Mouse (Mus musculus): ENCODE measurements around the gene Lmod3. TPM values are rescaled to one million over a fixed set of nuclear protein-coding genes. Genes with fewer than 3 reads are reported as not detected.
"Not testable (repeated sequence)": the region's sequence is repeated elsewhere in the genome, so short reads cannot be mapped to it uniquely, and the experiment has no call there.

The Lmod3 gene
- total RNA-seq, 2 experiments from 2014 or later: 113 to 139 TPM

DNA sequence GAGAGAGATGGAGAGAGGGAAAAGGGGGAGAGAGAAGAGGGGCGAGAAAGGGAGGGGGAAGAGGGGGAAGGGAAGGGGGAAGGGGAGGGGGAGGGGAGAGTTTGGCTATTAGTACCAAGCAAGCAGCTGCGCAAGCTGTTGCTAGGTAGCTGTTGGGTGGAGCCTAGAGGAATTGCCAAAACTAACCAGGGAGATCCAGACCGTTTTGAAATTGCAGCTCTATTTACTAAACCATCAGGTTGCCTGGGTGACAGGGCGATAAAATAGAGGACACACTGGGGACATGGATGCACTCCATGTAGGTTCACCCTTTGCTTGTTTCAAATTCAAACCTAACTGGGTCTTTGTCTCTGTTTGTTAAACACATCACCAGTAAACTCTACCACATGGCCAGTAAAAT lies 23.8 kb upstream of the Lmod3 start:
- DNase-seq: no peak

DNA sequence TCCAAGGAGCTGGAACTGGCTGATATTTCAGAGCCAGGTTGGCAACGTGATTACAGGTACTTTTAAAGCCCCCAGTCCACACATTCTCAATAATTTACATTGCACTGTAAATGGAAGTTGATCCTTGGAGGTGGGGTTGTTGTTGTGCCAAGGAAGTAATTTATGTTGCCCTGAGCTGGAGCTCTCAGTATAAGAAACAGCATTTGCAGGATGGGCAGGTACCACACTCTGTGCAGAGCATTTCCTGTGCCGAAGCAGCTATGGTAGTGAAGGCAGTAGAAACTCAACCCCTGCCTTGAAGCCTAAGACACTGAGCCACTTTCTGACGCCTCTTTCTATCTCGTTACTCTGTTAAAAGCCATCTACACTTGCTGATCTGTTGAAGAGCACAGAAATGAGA lies 23.2 kb upstream of the Lmod3 start:
- no peak for DNase-seq

- no peak for DNase-seq
These were observed 21.2 kb upstream of the Lmod3 start for GRCm38 (mm10) chr6:97273777-97274176.

GRCm38 (mm10) chr6:97273058-97273710 lies 20.6 kb upstream of the Lmod3 start:
- no peak for DNase-seq

DNA sequence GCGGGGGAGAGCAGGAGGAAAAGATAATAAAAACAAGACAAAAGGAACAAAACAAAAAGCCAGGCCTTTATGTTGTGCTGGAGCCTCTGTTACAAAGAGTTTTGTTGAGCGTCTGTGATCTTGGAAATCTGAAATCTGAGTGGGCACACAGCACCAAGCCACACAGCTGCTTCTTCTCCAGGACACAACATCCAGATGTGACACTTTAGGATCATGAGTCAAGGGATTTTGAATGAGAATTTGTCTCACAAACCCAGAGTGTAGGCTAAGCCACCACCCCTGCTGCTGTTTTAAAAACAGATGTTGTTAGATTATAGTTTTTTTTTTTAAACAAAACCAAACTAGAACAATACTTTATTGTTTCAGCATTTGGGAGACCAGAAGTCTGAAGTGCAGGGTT lies 19.8 kb upstream of the Lmod3 start:
- DNase-seq: no peak

DNA sequence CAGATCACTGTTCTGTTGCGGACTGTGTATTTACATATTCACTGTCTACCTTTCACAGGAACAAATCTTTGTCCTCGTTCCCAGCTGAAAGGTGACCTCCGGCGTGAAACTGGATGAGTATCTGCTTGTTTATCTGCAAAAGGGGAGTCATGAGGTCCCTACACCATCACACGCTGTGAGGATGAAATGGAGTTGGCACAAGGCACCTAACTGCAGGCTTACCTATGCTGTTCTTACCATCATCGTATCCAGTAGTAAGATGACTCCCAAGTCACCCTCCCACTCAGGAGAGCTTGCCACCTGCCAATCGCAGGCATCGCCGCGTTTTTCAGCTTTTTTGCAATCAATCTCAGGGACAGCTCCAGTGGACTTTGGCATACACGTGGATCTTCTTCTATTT lies 17.0 kb upstream of the Lmod3 start:
- DNase-seq: no peak

DNA sequence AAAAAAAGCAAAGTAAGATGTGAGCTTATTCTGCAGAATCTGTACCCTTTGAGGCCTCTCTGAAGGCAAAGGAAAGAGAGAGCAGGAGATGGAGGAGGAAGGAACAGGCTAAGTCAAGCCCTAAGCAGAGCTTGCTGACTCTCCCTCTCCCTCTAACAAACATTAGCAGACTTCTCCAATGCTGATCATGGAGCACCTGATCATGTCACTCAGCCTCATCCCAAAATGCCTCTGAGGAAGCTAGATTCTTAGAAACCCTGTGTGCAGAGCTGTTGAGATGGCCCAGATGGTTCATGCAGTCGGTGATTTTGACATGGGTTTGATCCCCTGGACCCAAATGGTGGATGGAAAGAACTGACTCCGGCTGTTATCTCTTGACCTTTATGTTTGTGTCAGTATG lies 14.6 kb upstream of the Lmod3 start:
- no peak for DNase-seq

DNA sequence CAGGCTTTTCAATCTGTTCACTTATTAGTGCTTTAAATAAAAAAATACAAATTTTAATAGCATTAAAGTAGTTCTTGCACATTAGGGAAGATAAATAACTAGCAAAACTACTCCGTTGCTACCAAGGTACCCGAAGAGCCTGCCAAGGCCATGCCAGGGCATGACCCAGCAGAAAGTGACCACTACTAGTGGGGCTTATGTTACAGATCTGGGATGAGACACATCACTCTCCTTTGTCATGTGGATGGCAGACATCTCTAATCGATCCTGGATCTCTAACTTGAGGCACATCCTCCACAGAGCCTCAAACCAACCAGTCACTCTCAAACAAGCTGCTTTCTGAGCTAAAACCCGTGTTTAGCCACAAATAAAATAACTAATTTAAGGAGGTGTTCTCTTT lies 14.1 kb upstream of the Lmod3 start:
- DNase-seq: no peak

DNA sequence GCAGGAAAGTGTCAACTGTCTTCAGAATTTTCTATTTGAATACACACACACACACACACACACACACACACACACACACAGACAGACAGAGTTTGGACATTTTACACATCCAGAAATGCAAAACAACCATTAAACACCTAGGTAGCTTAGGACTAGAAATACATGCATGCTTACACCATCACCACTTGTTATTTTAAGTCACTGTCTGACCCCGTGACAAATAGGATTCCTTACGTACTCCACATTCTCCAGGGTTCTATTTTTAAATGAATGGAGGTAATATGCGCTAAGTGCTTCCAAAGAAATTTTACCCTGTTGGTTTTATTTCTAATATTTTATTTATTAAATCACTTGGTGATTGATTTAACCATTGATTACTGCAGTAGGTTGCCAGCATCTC lies 13.1 kb upstream of the Lmod3 start:
- no peak for DNase-seq

DNA sequence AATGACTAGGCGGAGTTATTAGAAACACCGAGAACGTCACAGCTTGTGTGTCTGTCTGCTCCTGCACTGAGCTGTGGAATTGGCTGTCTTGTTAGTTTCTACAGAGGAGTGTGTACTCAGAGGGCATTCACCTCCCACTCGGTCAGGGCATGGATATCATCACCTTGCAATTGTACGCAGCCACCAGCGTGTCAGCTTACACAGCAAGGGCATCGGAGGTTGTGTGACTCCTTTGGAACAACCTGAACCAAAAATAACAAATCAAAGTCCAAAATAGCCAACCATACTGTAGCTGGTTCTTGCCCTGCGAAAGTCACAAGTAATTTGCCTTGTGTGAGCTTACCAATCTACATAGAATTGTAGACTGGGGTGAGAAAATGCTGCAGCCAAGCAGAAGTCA lies 12.7 kb upstream of the Lmod3 start:
- no peak for DNase-seq

GRCm38 (mm10) chr6:97263750-97264149 lies 11.2 kb upstream of the Lmod3 start:
- DNase-seq: not testable (repeated sequence)

- DNase-seq: no peak
These were observed 9.7 kb upstream of the Lmod3 start for GRCm38 (mm10) chr6:97262229-97262628.

DNA sequence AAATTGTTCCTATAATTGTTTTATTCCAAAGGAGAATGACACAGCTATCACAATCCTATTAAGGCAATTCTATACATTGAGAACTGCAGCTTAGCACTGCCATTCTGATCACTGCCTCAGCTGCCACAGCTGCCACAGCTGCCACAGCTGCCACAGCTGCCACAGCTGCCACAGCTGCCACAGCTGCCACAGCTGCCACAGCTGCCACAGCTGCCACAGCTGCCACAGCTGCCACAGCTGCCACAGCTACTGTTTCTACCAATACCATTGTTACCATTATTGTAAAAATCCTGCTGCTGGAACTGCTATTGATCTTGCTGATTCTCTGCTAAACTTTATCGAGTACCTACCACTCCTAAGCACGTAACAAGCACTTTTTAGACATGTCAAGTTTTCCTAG lies 7.4 kb upstream of the Lmod3 start:
- not testable (repeated sequence) for DNase-seq

DNA sequence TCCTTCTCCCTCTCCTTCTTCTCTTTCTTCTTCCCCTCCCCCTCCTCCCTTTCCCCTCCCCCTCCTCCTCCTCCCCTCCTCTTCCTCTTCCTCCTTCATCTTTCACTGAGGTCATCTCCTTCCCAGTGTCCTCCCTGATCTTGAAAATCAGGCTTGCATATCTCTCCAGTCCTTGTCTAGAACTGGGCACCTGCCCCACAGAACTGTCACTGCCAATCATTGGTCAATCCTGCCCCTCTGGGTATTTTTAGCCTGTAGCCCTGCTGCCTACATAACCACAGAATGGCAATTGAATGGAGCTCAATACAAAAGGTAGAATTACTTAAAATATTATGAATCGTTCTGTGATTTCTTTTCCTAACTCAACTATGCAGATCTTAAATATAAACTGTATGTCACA lies 5.9 kb upstream of the Lmod3 start:
- DNase-seq: no peak

DNA sequence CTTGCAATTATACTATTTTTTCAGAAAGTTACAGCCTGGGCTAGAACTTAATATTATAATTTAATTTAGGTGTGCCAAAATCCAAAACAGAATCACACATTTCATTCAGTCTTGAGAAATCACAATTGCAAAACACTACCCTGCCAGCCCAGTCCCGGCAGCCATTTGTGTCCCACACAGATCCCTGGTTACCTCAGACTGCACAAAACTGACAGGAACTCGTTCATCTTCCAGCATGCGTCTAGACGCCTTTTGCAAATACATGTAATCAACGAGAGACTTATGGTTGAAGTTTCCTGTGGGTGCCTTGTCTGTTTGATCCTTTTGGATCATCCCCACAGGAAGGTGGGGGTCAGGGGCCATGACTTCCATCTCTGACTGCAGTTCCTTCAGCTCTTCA lies 473 bp downstream of the Lmod3 start:
- DNase-seq: no peak

DNA sequence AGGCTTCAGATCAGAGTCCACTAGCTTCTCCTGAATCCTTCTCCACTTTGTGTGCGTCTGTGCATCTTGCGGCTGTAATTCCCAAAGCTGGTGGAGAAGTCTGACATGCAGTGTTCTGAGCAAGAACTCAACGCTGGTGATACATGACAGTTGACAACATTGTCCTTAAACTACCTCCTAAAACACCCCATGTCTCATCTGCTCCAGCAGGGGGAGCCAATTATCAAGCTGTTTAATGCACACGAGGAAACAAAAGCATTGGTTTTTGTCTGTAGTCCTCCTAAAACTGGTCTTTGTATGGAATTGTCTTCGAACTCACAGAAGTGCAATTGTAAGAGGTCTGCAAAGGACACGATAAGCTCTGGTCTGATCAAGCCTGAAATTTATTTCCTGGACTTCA lies 1.6 kb downstream of the Lmod3 start:
- DNase-seq: peak; percentile 32

- DNase-seq: no peak
These were observed 7.4 kb downstream of the Lmod3 start for GRCm38 (mm10) chr6:97245200-97245599.

- DNase-seq: no peak
These were observed 10.0 kb downstream of the Lmod3 start for GRCm38 (mm10) chr6:97242522-97242921.

- no peak for DNase-seq
These were observed 12.5 kb downstream of the Lmod3 start for GRCm38 (mm10) chr6:97240092-97240491.

DNA sequence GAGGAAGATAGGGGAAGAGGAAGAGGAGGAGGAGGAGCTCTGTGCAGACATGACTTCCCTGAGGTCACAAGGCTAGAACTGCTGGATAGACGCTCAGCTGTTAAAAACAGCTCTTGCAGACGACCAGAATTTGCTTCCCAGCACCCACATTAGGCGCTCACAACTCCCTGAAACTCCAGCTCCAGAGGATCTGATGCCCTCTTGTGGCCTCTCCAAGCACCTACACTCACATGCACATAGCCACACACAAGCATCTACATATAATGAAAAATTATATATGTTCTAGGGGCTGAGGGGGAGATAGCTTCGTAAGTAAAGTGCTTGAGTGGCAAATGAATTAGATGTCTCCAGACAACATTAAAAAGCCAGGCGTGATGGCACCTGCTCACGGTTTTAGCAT lies 13.2 kb downstream of the Lmod3 start:
- no peak for DNase-seq

DNA sequence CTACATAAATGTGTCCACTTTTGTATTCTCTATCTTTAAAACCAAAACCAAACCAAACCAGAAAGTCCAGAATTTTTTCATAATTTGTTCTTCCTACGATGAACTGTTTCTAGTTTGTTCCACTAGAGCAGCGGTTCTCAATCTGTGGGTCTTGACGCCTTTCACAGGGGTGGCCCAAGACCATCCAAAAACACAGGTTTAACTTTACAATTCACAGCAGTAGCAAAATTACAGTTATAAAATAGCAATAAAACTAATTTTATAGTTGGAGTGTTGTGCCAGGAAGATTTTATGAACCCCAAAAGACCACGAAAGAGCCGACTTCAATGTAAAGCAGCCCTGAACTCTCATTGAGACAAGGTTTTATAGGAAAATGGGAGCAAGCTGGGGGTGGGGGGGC lies 16.5 kb downstream of the Lmod3 start:
- no peak for DNase-seq

DNA sequence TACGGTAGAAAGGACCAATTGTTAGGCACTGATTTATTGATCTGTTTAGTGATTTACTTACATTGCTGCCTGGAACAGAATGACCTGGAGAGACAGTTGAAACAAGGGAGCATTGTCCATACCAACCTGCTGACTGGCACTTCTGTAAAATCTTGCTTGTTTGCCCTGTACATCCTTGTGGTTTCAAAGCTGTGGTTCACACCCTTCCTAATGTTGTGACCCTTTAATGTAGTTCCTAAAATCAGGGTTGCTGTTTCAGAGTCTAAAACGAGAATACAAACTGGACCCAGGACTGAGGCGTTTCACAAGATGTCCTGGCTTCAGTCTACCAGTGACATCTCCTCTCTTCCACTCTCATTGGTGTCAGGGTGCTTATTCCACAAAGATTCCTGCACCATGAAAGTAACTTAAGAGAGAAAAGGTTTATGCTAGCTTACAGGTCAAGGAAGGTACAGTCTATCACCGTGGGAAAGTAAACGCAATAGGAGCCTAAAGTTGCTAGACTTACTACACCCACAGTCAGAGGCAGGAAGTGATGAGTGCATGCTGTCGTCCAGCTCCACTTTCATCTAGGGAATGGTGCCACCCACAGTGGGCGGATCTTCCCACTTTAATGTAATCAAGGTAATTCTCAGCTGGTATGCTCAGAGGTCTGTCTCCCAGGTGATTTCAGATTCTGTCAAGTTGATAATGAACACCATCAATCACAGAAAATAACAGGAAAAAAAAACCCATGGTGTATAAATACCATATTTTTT lies 17.5 kb downstream of the Lmod3 start:
- DNase-seq: no peak

GRCm38 (mm10) chr6:97227067-97227847 lies 25.3 kb downstream of the Lmod3 start:
- no peak for DNase-seq

All from gastrocnemius, postnatal 10 days (tissue).